Mouse (Mus musculus): ENCODE measurements around the gene Glo1.

Glo1 gene

DNA sequence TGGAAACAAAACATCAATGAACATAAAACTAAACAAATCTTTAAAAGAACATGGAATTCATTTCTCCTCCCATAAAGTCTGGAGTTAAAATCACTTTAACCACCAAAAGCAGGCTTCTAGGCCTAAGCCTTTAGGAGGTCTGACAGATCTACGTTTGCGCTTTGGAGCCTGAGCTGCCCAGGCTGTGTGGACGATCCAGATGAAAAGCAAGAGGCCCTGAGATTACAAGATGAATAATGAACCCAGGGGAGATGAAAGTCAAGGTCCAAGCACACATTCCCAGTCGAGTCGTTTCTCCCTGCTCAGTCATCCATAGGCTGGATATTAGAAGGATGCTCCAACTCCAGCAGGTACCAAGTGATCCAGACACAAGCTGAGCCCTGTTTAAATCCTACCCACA is 90.0 kb downstream of the Glo1 start:
- no peak for DNase-seq (ENCODE audit: low read depth, low spot score)

Measured in mesoderm, embryonic 11.5 days (tissue).